Mouse (Mus musculus): ENCODE results near the gene Unc119b.

DNA sequence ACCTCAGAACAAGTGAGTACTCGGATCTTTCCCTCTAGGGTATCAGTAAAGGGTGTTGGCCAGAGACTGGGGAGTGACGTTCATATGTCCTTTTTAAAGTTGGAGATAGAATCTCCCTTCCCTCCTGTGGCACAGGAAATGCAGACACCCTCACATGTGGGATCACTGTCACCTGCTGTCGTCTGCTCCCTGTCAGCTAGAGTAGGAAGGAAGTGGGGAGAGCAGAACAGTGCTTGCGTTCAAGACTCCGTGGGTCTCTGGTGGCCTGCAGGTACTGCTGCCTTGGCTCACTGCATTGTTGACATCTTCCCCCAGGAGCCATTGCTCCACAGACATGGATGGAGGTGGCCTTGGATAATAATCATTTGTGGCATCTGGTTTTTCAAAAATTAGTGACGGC, 51.3 kb downstream of the Unc119b start:
- TF ChIP-seq TAL1 (IDR thresholded peaks at IDR 0.05; ENCODE audit: low read length) = no peak
- no peak for TF ChIP-seq GATA1 (IDR thresholded peaks at IDR 0.05; ENCODE audit: low read length)

Data from erythroblast, embryonic 14.5 days (primary cell).